ENCODE assay signal across 16 mouse cellular contexts in genomic region chr12:29868781-29869180, GRCm38 (mm10).
A peak's percentile ranks its signal among the peaks of the same experiment; 100 is the strongest.
DNase-seq lines count a peak whose midpoint lies in the region; ATAC-seq and TF ChIP-seq lines count a peak whose summit lies in the region.
"Had no signal": no experiment of that assay in that cellular context is flagged by ENCODE, and none has a peak within 500 bp of the region (broad histone marks: within the 10 kb centered on the region; RNA-seq: fewer than 3 reads in every experiment).

No protein-coding gene starts in this region.

- no peak overlapping the region for H3K4me2 ChIP-seq in midbrain, embryonic 15.5 days
- no peak overlapping the region for H3K4me2 ChIP-seq in midbrain, embryonic 13.5 days (replicated peaks)
- H3K4me2 ChIP-seq in hindbrain, postnatal 0 days (ENCODE audit: low read depth, low read length), result no peak overlapping the region
- no peak overlapping the region for H3K4me2 ChIP-seq in lung, postnatal 0 days (replicated peaks; ENCODE audit: low read depth, low read length)
- H3K4me2 ChIP-seq: intestine, embryonic 15.5 days; kidney, embryonic 15.5 days; midbrain, embryonic 12.5 days; neural tube, embryonic 12.5 days; stomach, embryonic 15.5 days had no signal

- TF ChIP-seq EP300 in lung, postnatal 0 days (IDR thresholded peaks at IDR 0.05), result no peak

- WGBS in midbrain, embryonic 15.5 days, result 87% methylated on average over 9 of the region's 9 CpGs
- 87% methylated on average over 9 of the region's 9 CpGs for WGBS in midbrain, embryonic 13.5 days
- 13% methylated on average over 9 of the region's 9 CpGs for WGBS in cerebellum, adult 2 months
- WGBS in hindbrain, postnatal 0 days, result 44% methylated on average over 9 of the region's 9 CpGs
- 77% methylated on average over 9 of the region's 9 CpGs for WGBS in lung, postnatal 0 days

- no peak overlapping the region for H3K9ac ChIP-seq in midbrain, embryonic 15.5 days
- H3K9ac ChIP-seq in midbrain, embryonic 13.5 days (replicated peaks), result no peak overlapping the region
- no peak overlapping the region for H3K9ac ChIP-seq in hindbrain, postnatal 0 days (replicated peaks; ENCODE audit: low read length)
- H3K9ac ChIP-seq in lung, postnatal 0 days (replicated peaks; ENCODE audit: low read depth), result no peak overlapping the region
- H3K9ac ChIP-seq: intestine, embryonic 15.5 days; kidney, embryonic 15.5 days; midbrain, embryonic 12.5 days; neural tube, embryonic 12.5 days; stomach, embryonic 15.5 days had no signal

- TF ChIP-seq CTCF in cerebellum, adult 2 months (IDR thresholded peaks at IDR 0.05; ENCODE audit: borderline replicate concordance, insufficient read depth, low read depth, low read length), result no peak
- 0 out of 2 replicates have a peak, but pooled peaks have one; percentile 9 for TF ChIP-seq CTCF in hindbrain, postnatal 0 days (IDR thresholded peaks at IDR 0.05; ENCODE audit: low read depth)
- no peak for TF ChIP-seq CTCF in lung, postnatal 0 days (IDR thresholded peaks at IDR 0.05)

- no peaks in the 10 kb centered on the region for H3K27me3 ChIP-seq in midbrain, embryonic 15.5 days (replicated peaks)
- no peaks in the 10 kb centered on the region for H3K27me3 ChIP-seq in midbrain, embryonic 13.5 days
- no peaks in the 10 kb centered on the region for H3K27me3 ChIP-seq in cerebellum, adult 2 months (ENCODE audit: control insufficient read depth, insufficient read depth, low read length)
- no peaks in the 10 kb centered on the region for H3K27me3 ChIP-seq in hindbrain, postnatal 0 days (ENCODE audit: insufficient read depth, low read length)
- no peaks in the 10 kb centered on the region for H3K27me3 ChIP-seq in lung, postnatal 0 days (replicated peaks; ENCODE audit: insufficient read depth, low read length)
- H3K27me3 ChIP-seq: intestine, embryonic 15.5 days; kidney, embryonic 15.5 days; midbrain, embryonic 12.5 days; neural tube, embryonic 12.5 days; stomach, embryonic 15.5 days had no signal

- no peak overlapping the region for H3K4me3 ChIP-seq in midbrain, embryonic 15.5 days
- H3K4me3 ChIP-seq in midbrain, embryonic 13.5 days (replicated peaks), result no peak overlapping the region
- no peak overlapping the region for H3K4me3 ChIP-seq in cerebellum, adult 2 months (replicated peaks; ENCODE audit: insufficient read depth, low read depth, low read length)
- H3K4me3 ChIP-seq in hindbrain, postnatal 0 days (ENCODE audit: low read length), result no peak overlapping the region
- no peak overlapping the region for H3K4me3 ChIP-seq in lung, postnatal 0 days (ENCODE audit: low read depth, low read length)
- H3K4me3 ChIP-seq: intestine, embryonic 15.5 days; kidney, embryonic 15.5 days; midbrain, embryonic 12.5 days; neural tube, embryonic 12.5 days; stomach, embryonic 15.5 days had no signal

- ATAC-seq in midbrain, embryonic 15.5 days (replicated peaks), result no peak
- ATAC-seq in midbrain, embryonic 13.5 days, result no peak
- ATAC-seq in hindbrain, postnatal 0 days, result no peak
- ATAC-seq in lung, postnatal 0 days, result no peak
- ATAC-seq: intestine, embryonic 15.5 days had no signal

- DNase-seq in gastrocnemius, adult 18-20 months (ENCODE audit: low spot score), result peak; percentile 49
- DNase-seq in gastrocnemius, postnatal 10 days, result no peak
- peak; percentile 37 to 52 for DNase-seq in cerebellum, adult 2 months
- no peak for DNase-seq in hindbrain, postnatal 0 days (ENCODE audit: low spot score)
- no peak for DNase-seq in lung, postnatal 0 days (ENCODE audit: low spot score)
- no peak for DNase-seq in frontal cortex, postnatal 14 days (ENCODE audit: low spot score in 2 of 2)
- DNase-seq: heart, postnatal 10 days; retina, postnatal 1 day; thymus, postnatal 14 days had no signal

- H3K4me1 ChIP-seq in midbrain, embryonic 15.5 days, result peaks cover 44% of the 10 kb centered on the region
- peaks cover 39% of the 10 kb centered on the region for H3K4me1 ChIP-seq in midbrain, embryonic 13.5 days (replicated peaks)
- peaks cover 23% of the 10 kb centered on the region for H3K4me1 ChIP-seq in cerebellum, adult 2 months (ENCODE audit: control insufficient read depth, insufficient read depth, low read length)
- H3K4me1 ChIP-seq in hindbrain, postnatal 0 days (ENCODE audit: insufficient read depth, low read length), result peaks cover 19% of the 10 kb centered on the region
- H3K4me1 ChIP-seq in lung, postnatal 0 days (ENCODE audit: insufficient read depth, low read depth, low read length), result no peaks in the 10 kb centered on the region
- H3K4me1 ChIP-seq: intestine, embryonic 15.5 days; kidney, embryonic 15.5 days; stomach, embryonic 15.5 days had no signal

- peak overlapping the region; percentile 45 for H3K27ac ChIP-seq in midbrain, embryonic 15.5 days
- no peak overlapping the region for H3K27ac ChIP-seq in midbrain, embryonic 13.5 days
- peak overlapping the region; percentile 2; the same call in 1 of the 2 replicates for H3K27ac ChIP-seq in cerebellum, adult 2 months (ENCODE audit: insufficient read depth, low read length)
- H3K27ac ChIP-seq in hindbrain, postnatal 0 days, result peak overlapping the region; percentile 59
- H3K27ac ChIP-seq in lung, postnatal 0 days (ENCODE audit: low read length), result no peak overlapping the region
- H3K27ac ChIP-seq: intestine, embryonic 15.5 days; kidney, embryonic 15.5 days; midbrain, embryonic 12.5 days; neural tube, embryonic 12.5 days; stomach, embryonic 15.5 days had no signal

- H3K36me3 ChIP-seq in midbrain, embryonic 15.5 days (replicated peaks), result peaks cover 17% of the 10 kb centered on the region; the same call in 1 of the 2 replicates
- H3K36me3 ChIP-seq in midbrain, embryonic 13.5 days, result peaks cover 26% of the 10 kb centered on the region
- no peaks in the 10 kb centered on the region for H3K36me3 ChIP-seq in hindbrain, postnatal 0 days (ENCODE audit: insufficient read depth, low read length)
- H3K36me3 ChIP-seq in lung, postnatal 0 days (ENCODE audit: insufficient read depth, low read length), result no peaks in the 10 kb centered on the region
- H3K36me3 ChIP-seq: intestine, embryonic 15.5 days; kidney, embryonic 15.5 days; neural tube, embryonic 12.5 days; stomach, embryonic 15.5 days had no signal

- TF ChIP-seq POLR2A in cerebellum, adult 2 months (IDR thresholded peaks at IDR 0.05; ENCODE audit: borderline replicate concordance, insufficient read depth, low read length), result no peak

- H3K9me3 ChIP-seq in midbrain, embryonic 15.5 days, result no peaks in the 10 kb centered on the region
- no peaks in the 10 kb centered on the region for H3K9me3 ChIP-seq in midbrain, embryonic 13.5 days
- H3K9me3 ChIP-seq in hindbrain, postnatal 0 days (ENCODE audit: low read length), result no peaks in the 10 kb centered on the region
- H3K9me3 ChIP-seq in lung, postnatal 0 days (ENCODE audit: low read length), result no peaks in the 10 kb centered on the region
- H3K9me3 ChIP-seq: intestine, embryonic 15.5 days; kidney, embryonic 15.5 days; midbrain, embryonic 12.5 days; neural tube, embryonic 12.5 days; stomach, embryonic 15.5 days had no signal

Comparison
In these comparisons a context has a peak if more than half of its experiments do, and no peak if none do; other contexts are left out.
1. DNase-seq: peak in gastrocnemius, adult 18-20 months (single experiment) and cerebellum, adult 2 months (2 of 2); none in gastrocnemius, postnatal 10 days (single experiment), hindbrain, postnatal 0 days (single experiment), lung, postnatal 0 days (single experiment) and frontal cortex, postnatal 14 days (0 of 2).
2. H3K27ac ChIP-seq: peak in midbrain, embryonic 15.5 days (single experiment), cerebellum, adult 2 months (single experiment) and hindbrain, postnatal 0 days (single experiment); none in midbrain, embryonic 13.5 days (single experiment) and lung, postnatal 0 days (single experiment).